18 mouse cellular contexts compared by ENCODE assay signal in the genomic region with DNA sequence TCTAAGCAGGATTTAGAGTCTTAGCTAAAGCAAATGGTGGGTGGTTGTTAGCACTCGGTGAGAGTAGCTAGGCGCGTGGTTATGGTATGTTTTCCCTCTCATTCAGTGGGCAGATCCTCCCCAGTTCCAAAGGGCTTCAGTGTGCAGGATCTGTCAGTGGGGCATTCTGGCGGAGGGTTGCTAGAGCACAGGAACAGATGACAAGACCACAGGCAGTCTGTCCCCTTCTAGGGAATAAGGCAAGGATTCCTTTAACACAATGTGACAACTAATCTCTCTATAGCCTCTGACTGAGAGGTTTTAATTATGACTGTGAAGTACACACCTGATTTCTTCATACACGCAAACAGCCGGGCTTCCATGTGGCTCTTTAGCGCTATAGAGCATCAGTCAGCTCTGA.
"Had no signal": no experiment of that assay in that cellular context is flagged by ENCODE, and none has a peak within 500 bp of the region (broad histone marks: within the 10 kb centered on the region; RNA-seq: fewer than 3 reads in every experiment).

No protein-coding gene starts in this region.

- H3K4me3 ChIP-seq: midbrain, embryonic 13.5 days; midbrain, embryonic 15.5 days; myocyte; neural tube, embryonic 13.5 days; neural tube, embryonic 15.5 days had no signal

- H3K4me1 ChIP-seq: midbrain, embryonic 15.5 days had no signal

- H3K27me3 ChIP-seq: midbrain, embryonic 13.5 days; midbrain, embryonic 15.5 days; neural tube, embryonic 15.5 days had no signal

- DNase-seq: lung, adult 18-20 months; lung, embryonic 14.5 days; lung, postnatal 10 days; lung, postnatal 4 days; retina, postnatal 1 day; right cerebral cortex, adult 18-20 months; right cerebral cortex, postnatal 25 days; right cerebral cortex, postnatal 4 days; spleen, adult 18-20 months; thymus, adult 18-20 months; thymus, postnatal 14 days; thymus, postnatal 36 days had no signal

- H3K4me2 ChIP-seq: lung, embryonic 14.5 days; midbrain, embryonic 11.5 days; midbrain, embryonic 13.5 days; midbrain, embryonic 15.5 days; neural tube, embryonic 13.5 days; neural tube, embryonic 15.5 days had no signal

- H3K9ac ChIP-seq: lung, embryonic 14.5 days; midbrain, embryonic 13.5 days; midbrain, embryonic 15.5 days; neural tube, embryonic 13.5 days; neural tube, embryonic 15.5 days had no signal

- H3K36me3 ChIP-seq: midbrain, embryonic 13.5 days; midbrain, embryonic 15.5 days; neural tube, embryonic 13.5 days; neural tube, embryonic 15.5 days had no signal

- ATAC-seq: midbrain, embryonic 13.5 days; midbrain, embryonic 15.5 days had no signal

- H3K27ac ChIP-seq: midbrain, embryonic 13.5 days; midbrain, embryonic 15.5 days; neural tube, embryonic 13.5 days; neural tube, embryonic 15.5 days had no signal

- H3K9me3 ChIP-seq: midbrain, embryonic 13.5 days; midbrain, embryonic 15.5 days; neural tube, embryonic 13.5 days; neural tube, embryonic 15.5 days had no signal
